Mouse (Mus musculus) kidney, adult 18-20 months (tissue): ENCODE measurements at regions not wholly inside any gene's neighbourhood (a gene's known extent, or its start where the extent isn't known, plus 50 kb on each side); places are given as distances from the start of the nearest gene placed in this dataset.

Experiments
- DNase-seq: peaks from one replicate; pipeline ENCODE4 v3.0.0; 2021

DNA sequence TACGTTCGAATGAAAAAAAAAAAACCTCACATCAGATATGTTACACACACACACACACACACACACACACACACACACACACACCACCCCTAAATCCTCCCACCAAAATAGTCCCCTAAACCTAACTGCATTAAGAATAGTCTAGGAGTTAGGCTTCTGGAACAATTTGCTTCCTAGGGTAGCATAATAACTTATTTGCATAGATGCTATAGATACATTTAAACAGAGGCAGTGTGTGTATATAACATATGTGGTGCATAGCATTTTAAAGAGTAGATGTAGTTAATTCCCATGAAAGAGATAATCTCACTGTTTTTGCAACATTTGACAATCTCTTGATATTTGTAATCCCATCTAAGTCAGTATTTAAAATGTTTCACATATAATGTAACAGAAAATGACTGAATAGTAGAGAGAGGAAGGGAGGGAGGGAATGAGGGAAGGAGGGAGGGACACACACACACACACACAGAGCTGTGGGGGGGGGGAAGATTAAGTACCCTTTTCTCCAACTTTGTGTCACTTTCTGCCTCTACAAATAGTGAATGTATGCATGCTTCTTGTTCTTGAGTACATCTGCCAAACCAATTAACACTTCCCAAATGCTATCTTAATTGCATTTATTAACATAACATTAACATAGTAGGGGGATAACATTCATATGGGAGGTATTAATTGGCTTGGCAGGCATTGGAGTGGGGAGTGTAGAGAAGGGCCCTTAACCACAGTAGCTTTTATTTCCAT, 127.7 kb upstream of the Tle1 start:
- DNase-seq: no peak

DNA sequence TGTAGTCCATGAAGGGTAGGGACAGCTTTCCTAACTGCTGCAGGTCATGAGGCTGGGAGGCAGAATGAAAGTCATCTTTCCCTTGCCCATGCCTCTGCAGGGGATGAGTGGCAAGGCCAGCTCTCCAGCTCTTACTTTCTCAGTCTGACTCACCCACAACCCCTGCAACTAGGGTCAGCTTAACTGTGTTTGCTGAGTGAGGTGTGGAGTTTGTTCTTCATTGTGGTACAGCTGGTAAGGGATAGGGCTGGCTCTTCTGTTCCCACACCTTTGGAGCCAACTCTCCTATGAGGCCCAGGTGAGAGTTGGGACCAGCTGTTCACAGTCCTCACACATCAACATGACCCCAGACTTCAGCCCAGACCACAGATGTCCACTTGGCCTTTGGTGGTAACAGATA, 124.2 kb upstream of the Tle1 start:
- DNase-seq: no peak

DNA sequence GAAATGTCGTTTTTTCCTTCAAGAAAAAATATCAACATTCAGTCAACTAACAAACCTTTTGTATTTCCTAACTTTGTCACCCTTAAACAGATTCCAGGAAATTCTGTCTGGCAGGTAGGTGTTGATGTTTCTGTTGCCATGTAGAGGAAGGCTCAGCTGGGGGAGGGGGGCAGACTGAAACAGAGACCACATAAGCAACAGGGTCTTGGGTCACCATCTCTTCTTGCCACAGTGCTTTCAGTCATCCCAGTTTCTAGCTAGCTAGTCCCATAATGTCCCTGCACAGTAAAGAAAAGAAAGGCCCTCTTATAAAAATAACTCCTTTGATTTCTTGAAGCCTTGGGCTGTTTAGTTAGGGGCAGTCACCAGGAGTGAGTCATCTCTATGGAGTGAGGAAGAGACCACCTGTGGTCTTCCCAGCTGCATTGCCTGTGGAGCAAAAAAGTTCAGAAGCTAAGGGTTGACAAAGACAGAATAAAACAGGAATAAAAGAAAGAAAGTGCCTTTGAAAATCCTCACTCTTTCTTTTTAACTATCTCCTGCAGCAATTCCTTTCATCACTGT, 84.5 kb upstream of the Tle1 start:
- DNase-seq: no peak

DNA sequence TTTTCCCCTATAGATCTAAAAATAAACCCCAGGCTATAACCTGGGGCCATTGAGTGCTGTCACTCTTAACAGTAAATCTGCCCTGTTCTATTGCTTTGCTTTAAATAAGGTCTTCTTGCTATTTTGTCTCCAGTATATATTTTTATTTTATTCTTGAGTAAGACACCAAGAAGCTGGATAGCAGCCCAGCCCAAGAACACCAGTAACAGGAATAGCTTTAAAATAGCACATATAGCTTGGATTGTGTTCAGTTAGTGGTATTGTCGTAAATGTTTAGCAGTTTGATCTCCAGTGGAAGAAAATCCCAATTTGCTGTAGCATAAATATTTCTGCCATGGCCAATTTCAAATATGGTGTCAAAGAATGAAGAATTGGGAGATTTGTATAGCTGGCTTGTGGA, 49.8 kb upstream of the Tle1 start:
- no peak for DNase-seq
